Mouse (Mus musculus): ENCODE data around the gene Larp1b. TPM values are rescaled to one million over a fixed set of nuclear protein-coding genes. Genes with fewer than 3 reads are reported as not detected.

Larp1b gene
- polyA plus RNA-seq, 1 experiment, result 7.7 TPM

DNA sequence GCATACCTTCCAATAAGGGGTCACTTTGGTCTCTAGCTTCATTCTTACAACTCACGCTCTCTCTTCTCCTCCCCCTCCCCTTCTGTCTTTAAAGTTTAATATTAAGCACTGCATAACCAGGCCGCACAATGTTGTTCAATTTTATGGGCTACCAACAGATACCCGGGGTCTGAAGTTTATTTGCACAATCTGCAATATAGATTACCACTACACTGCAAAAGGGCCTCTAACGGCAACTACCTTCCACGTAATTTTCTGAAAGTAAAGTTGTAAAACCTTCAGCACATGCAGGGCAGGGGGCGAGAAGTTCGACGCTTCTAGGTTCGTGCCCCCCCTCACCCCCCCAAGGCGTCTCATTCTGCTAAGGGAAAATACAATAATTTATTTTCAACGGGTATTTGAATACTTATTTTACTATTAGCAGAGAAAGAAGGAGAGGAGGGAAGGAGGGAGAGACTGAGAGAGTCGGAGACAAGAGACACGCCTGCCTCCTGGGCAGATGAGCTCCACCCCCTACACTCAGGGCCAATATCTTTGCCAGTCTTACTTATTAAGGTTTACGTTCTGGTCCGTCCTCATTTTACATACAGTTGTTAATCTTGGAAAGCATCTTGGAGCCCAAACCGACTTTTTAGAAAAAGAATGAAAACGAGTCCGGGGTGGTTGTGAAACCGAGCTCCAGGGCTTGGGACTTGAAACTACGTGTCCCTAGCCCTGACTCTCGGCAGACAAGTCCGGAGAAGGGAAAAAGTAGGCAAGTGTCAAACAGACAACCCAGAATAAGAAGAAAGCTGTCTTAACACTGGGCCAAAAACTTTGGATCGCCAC, 132.1 kb downstream of the Larp1b start:
- H3K27me3 ChIP-seq (ENCODE audit: control insufficient read depth, insufficient read depth, insufficient read length), result no peaks in the 10 kb centered on the region
- H3ac ChIP-seq (ENCODE audit: control insufficient read depth, insufficient read length, low read depth), result peak overlapping the region; percentile 95
- H3K4me3 ChIP-seq (ENCODE audit: insufficient read depth, poor library complexity, severe bottlenecking), result peak overlapping the region; percentile 84
- peaks cover 67% of the 10 kb centered on the region for H3K79me2 ChIP-seq (ENCODE audit: control insufficient read depth, insufficient read depth)
- no peak for TF ChIP-seq CEBPB (IDR thresholded peaks at IDR 0.05; ENCODE audit: low read depth)
- TF ChIP-seq MAX (IDR thresholded peaks at IDR 0.05), result no peak
- no peak for TF ChIP-seq MYOD1 (IDR thresholded peaks at IDR 0.05; ENCODE audit: control insufficient read depth, insufficient read length, low read depth)
- TF ChIP-seq USF1 (IDR thresholded peaks at IDR 0.05; ENCODE audit: low read depth), result no peak
- no peak for TF ChIP-seq MYOG (IDR thresholded peaks at IDR 0.05; ENCODE audit: control insufficient read depth, extremely low read depth, insufficient read length)
- no peak for TF ChIP-seq FOSL1 (IDR thresholded peaks at IDR 0.05; ENCODE audit: insufficient read depth, low read length, poor library complexity, severe bottlenecking)
- TF ChIP-seq CTCF (IDR thresholded peaks at IDR 0.05; ENCODE audit: control insufficient read depth, insufficient read depth, insufficient read length), result no peak
- H3K36me3 ChIP-seq (ENCODE audit: control insufficient read depth, insufficient read depth), result peaks cover 11% of the 10 kb centered on the region
- peaks cover 54% of the 10 kb centered on the region for H3K79me3 ChIP-seq (ENCODE audit: low read depth)

DNA sequence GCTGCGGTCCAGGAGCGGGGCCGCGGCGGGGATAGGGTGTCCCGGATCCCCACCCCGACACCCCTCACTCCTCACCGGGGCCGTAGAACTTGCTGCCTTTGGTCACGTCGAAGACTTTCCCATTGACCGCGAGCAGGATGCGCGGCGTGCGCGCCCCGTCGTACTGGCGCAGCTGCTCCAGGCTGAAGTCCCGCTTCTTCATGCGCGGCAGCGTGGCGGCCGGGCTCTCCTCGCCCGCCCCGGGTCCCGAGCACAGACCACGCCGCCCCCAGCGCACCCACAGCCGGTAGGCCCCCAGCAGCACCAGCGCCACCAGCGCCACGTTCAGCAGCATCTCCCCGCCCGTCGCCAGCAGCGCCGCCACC, 132.9 kb downstream of the Larp1b start:
- Histone ChIP-seq H3ac (ENCODE audit: control insufficient read depth, insufficient read length, low read depth) (peak overlapping the region; percentile 95), H3K36me3 (ENCODE audit: control insufficient read depth, insufficient read depth) (peaks cover 11% of the 10 kb centered on the region), H3K4me3 (ENCODE audit: insufficient read depth, poor library complexity, severe bottlenecking) (peak overlapping the region; percentile 84), H3K79me3 (ENCODE audit: low read depth) (peaks cover 47% of the 10 kb centered on the region), H3K79me2 (ENCODE audit: control insufficient read depth, insufficient read depth) (peaks cover 59% of the 10 kb centered on the region), H3K27me3 (ENCODE audit: control insufficient read depth, insufficient read depth, insufficient read length) (no peaks in the 10 kb centered on the region)
- no peak for TF ChIP-seq FOSL1 (IDR thresholded peaks at IDR 0.05; ENCODE audit: insufficient read depth, low read length, poor library complexity, severe bottlenecking)
- TF ChIP-seq CEBPB (IDR thresholded peaks at IDR 0.05; ENCODE audit: low read depth), result no peak
- TF ChIP-seq MYOG (IDR thresholded peaks at IDR 0.05; ENCODE audit: control insufficient read depth, extremely low read depth, insufficient read length), result no peak
- no peak for TF ChIP-seq USF1 (IDR thresholded peaks at IDR 0.05; ENCODE audit: low read depth)
- no peak for TF ChIP-seq MAX (IDR thresholded peaks at IDR 0.05)
- TF ChIP-seq CTCF (IDR thresholded peaks at IDR 0.05; ENCODE audit: control insufficient read depth, insufficient read depth, insufficient read length), result no peak
- TF ChIP-seq MYOD1 (IDR thresholded peaks at IDR 0.05; ENCODE audit: control insufficient read depth, insufficient read length, low read depth), result no peak

DNA sequence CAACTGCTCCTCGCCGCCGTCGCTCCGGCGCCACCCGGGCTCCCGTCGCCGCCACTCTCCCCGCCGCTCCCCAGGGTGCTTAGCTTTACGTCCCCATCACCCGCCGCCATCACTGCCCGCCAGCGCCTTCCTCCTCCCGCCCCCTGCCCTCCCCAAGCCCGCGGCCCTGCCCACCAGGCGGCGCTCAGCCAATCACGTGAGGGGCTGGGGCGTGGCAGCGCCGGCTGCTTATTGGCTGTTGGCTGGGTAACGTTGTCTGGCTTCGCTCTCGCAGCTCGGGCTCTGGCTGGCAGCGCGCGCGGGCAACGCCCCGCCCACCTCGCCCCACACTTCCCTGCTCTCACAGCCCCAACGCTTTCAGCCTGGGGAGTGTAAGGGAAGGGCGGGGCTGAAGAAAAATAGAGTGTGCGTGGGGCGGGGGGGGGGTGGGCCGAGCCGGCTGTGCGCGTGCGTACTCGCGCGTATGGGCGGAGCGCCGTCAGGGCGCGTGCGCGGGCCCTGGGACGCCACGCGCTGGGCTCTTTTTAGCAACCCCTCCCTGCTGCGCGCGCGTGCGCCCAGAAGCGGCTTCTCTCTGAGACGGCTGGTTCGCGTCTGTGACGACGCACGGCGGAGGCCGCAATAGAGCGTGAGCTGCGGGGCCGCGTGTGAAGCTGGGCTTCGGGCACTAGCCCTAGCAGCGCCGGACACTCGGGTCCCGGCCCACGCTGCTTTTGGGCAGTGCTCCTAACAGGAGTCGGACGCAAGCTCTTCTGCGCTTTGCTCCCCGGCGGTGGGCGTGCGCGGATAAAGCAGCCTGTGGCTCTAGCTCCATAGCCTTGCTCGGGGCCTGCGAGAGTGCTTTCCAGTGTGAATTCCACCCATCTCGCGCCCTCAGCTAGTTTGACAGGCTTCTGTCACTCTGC, 133.5 kb downstream of the Larp1b start, which contains the start of gene Pgrmc2:
Gene Pgrmc2, minus strand, starts transcription at position 162 of the 905 bp plus-strand sequence.
- Histone ChIP-seq H3K79me2 (ENCODE audit: control insufficient read depth, insufficient read depth) (peaks cover 52% of the 10 kb centered on the region), H3K27me3 (ENCODE audit: control insufficient read depth, insufficient read depth, insufficient read length) (no peaks in the 10 kb centered on the region), H3K79me3 (ENCODE audit: low read depth) (peaks cover 40% of the 10 kb centered on the region), H3ac (ENCODE audit: control insufficient read depth, insufficient read length, low read depth) (peak within 1 kb of the TSS; percentile 95), H3K36me3 (ENCODE audit: control insufficient read depth, insufficient read depth) (peaks cover 9% of the 10 kb centered on the region), H3K4me3 (ENCODE audit: insufficient read depth, poor library complexity, severe bottlenecking) (peak within 1 kb of the TSS; percentile 84)
- TF ChIP-seq MAX (IDR thresholded peaks at IDR 0.05), result peak; percentile 20
- TF ChIP-seq CEBPB (IDR thresholded peaks at IDR 0.05; ENCODE audit: low read depth), result no peak
- TF ChIP-seq FOSL1 (IDR thresholded peaks at IDR 0.05; ENCODE audit: insufficient read depth, low read length, poor library complexity, severe bottlenecking), result no peak
- no peak for TF ChIP-seq CTCF (IDR thresholded peaks at IDR 0.05; ENCODE audit: control insufficient read depth, insufficient read depth, insufficient read length)
- TF ChIP-seq MYOG (IDR thresholded peaks at IDR 0.05; ENCODE audit: control insufficient read depth, extremely low read depth, insufficient read length), result no peak
- peak; percentile 83 for TF ChIP-seq USF1 (IDR thresholded peaks at IDR 0.05; ENCODE audit: low read depth)
- no peak for TF ChIP-seq MYOD1 (IDR thresholded peaks at IDR 0.05; ENCODE audit: control insufficient read depth, insufficient read length, low read depth)

DNA sequence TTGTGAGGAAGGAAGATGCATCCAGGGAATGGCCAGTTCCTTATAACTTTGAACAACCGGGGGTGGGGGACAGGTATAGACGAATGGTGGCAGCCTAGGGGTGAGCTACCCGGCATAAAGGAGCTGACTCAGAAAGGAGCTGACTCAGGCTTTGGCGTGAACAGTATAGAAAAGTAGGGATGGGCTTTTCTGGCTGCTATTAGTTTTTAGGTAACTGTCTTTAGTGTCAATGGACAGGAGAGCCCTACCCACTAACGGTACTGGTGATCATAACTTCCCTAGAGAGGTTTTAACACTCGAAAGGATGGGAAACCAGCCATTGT, 134.1 kb downstream of the Larp1b start:
- Histone ChIP-seq H3K4me3 (ENCODE audit: insufficient read depth, poor library complexity, severe bottlenecking) (peak overlapping the region; percentile 84), H3K36me3 (ENCODE audit: control insufficient read depth, insufficient read depth) (peaks cover 5% of the 10 kb centered on the region), H3K79me2 (ENCODE audit: control insufficient read depth, insufficient read depth) (peaks cover 46% of the 10 kb centered on the region), H3K27me3 (ENCODE audit: control insufficient read depth, insufficient read depth, insufficient read length) (no peaks in the 10 kb centered on the region), H3ac (ENCODE audit: control insufficient read depth, insufficient read length, low read depth) (peak overlapping the region; percentile 78), H3K79me3 (ENCODE audit: low read depth) (peaks cover 34% of the 10 kb centered on the region)
- no peak for TF ChIP-seq FOSL1 (IDR thresholded peaks at IDR 0.05; ENCODE audit: insufficient read depth, low read length, poor library complexity, severe bottlenecking)
- no peak for TF ChIP-seq USF1 (IDR thresholded peaks at IDR 0.05; ENCODE audit: low read depth)
- no peak for TF ChIP-seq CEBPB (IDR thresholded peaks at IDR 0.05; ENCODE audit: low read depth)
- TF ChIP-seq CTCF (IDR thresholded peaks at IDR 0.05; ENCODE audit: control insufficient read depth, insufficient read depth, insufficient read length), result no peak
- no peak for TF ChIP-seq MYOD1 (IDR thresholded peaks at IDR 0.05; ENCODE audit: control insufficient read depth, insufficient read length, low read depth)
- no peak for TF ChIP-seq MYOG (IDR thresholded peaks at IDR 0.05; ENCODE audit: control insufficient read depth, extremely low read depth, insufficient read length)
- TF ChIP-seq MAX (IDR thresholded peaks at IDR 0.05), result no peak

DNA sequence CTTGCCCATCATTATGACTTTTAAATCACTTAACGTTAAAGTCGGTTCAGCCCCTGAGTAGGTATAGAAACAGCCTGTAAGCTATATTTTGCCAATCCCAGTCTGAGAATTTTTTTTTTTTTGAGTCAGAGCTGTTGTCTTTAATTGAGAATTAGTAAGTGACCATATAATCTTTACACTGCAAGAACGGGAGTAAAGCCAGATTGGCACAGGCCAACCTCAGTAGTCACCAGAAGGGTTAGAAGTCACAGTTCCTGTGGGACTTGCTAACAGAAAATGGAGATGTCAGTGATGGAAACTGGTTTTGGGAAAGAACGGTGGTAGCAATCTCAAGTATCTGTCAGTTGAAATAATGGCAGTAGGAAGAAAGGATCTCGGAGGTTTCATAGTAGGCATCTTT, 134.8 kb downstream of the Larp1b start:
- Histone ChIP-seq H3K79me2 (ENCODE audit: control insufficient read depth, insufficient read depth) (peaks cover 39% of the 10 kb centered on the region), H3K79me3 (ENCODE audit: low read depth) (peaks cover 28% of the 10 kb centered on the region), H3K4me3 (ENCODE audit: insufficient read depth, poor library complexity, severe bottlenecking) (no peak overlapping the region), H3ac (ENCODE audit: control insufficient read depth, insufficient read length, low read depth) (no peak overlapping the region), H3K36me3 (ENCODE audit: control insufficient read depth, insufficient read depth) (peaks cover 3% of the 10 kb centered on the region), H3K27me3 (ENCODE audit: control insufficient read depth, insufficient read depth, insufficient read length) (no peaks in the 10 kb centered on the region)
- no peak for TF ChIP-seq CTCF (IDR thresholded peaks at IDR 0.05; ENCODE audit: control insufficient read depth, insufficient read depth, insufficient read length)
- TF ChIP-seq MYOD1 (IDR thresholded peaks at IDR 0.05; ENCODE audit: control insufficient read depth, insufficient read length, low read depth), result no peak
- no peak for TF ChIP-seq CEBPB (IDR thresholded peaks at IDR 0.05; ENCODE audit: low read depth)
- TF ChIP-seq MAX (IDR thresholded peaks at IDR 0.05), result no peak
- TF ChIP-seq MYOG (IDR thresholded peaks at IDR 0.05; ENCODE audit: control insufficient read depth, extremely low read depth, insufficient read length), result no peak
- TF ChIP-seq USF1 (IDR thresholded peaks at IDR 0.05; ENCODE audit: low read depth), result no peak
- no peak for TF ChIP-seq FOSL1 (IDR thresholded peaks at IDR 0.05; ENCODE audit: insufficient read depth, low read length, poor library complexity, severe bottlenecking)

Measured in C2C12 (cell line).